Mouse (Mus musculus): ENCODE measurements around the gene Anks1b. TPM values are rescaled to one million over a fixed set of nuclear protein-coding genes. Genes with fewer than 3 reads are reported as not detected.

Anks1b gene
- total RNA-seq, 2 experiments from 2014 or later, result 0.62 to 1.3 TPM

- no peak for DNase-seq (ENCODE audit: low spot score in 2 of 2)
These were observed 846.7 kb downstream of the Anks1b start for GRCm38 (mm10) chr10:90719996-90720395.

- no peak for DNase-seq (ENCODE audit: low spot score in 2 of 2)
These were observed 849.8 kb downstream of the Anks1b start for GRCm38 (mm10) chr10:90723071-90723494.

GRCm38 (mm10) chr10:90723941-90724341, 850.6 kb downstream of the Anks1b start:
- no peak for DNase-seq (ENCODE audit: low spot score in 2 of 2)

- no peak for DNase-seq (ENCODE audit: low spot score in 2 of 2)
These were observed 851.6 kb downstream of the Anks1b start for GRCm38 (mm10) chr10:90724931-90725330.

GRCm38 (mm10) chr10:90728401-90729358, 855.4 kb downstream of the Anks1b start:
- DNase-seq (ENCODE audit: low spot score in 2 of 2), result peak; percentile 28 to 58

GRCm38 (mm10) chr10:90729527-90729926, 856.2 kb downstream of the Anks1b start:
- DNase-seq (ENCODE audit: low spot score in 2 of 2), result no peak

GRCm38 (mm10) chr10:90732823-90733222, 859.5 kb downstream of the Anks1b start:
- no peak for DNase-seq (ENCODE audit: low spot score in 2 of 2)

GRCm38 (mm10) chr10:90733632-90734031, 860.3 kb downstream of the Anks1b start:
- no peak for DNase-seq (ENCODE audit: low spot score in 2 of 2)

- no peak for DNase-seq (ENCODE audit: low spot score in 2 of 2)
These were observed 865.2 kb downstream of the Anks1b start for GRCm38 (mm10) chr10:90738475-90738874.

GRCm38 (mm10) chr10:90740956-90741355, 867.6 kb downstream of the Anks1b start:
- no peak for DNase-seq (ENCODE audit: low spot score in 2 of 2)

- no peak for DNase-seq (ENCODE audit: low spot score in 2 of 2)
These were observed 878.6 kb downstream of the Anks1b start for GRCm38 (mm10) chr10:90751889-90752288.

GRCm38 (mm10) chr10:90753106-90753505, 879.8 kb downstream of the Anks1b start:
- DNase-seq (ENCODE audit: low spot score in 2 of 2), result no peak

- no peak for DNase-seq (ENCODE audit: low spot score in 2 of 2)
These were observed 884.5 kb downstream of the Anks1b start for GRCm38 (mm10) chr10:90757773-90758172.

GRCm38 (mm10) chr10:90759929-90760328, 886.6 kb downstream of the Anks1b start:
- DNase-seq (ENCODE audit: low spot score in 2 of 2), result no peak

GRCm38 (mm10) chr10:90766261-90766660, 893.0 kb downstream of the Anks1b start:
- no peak for DNase-seq (ENCODE audit: low spot score in 2 of 2)

GRCm38 (mm10) chr10:90770403-90770955, 897.2 kb downstream of the Anks1b start:
- no peak for DNase-seq (ENCODE audit: low spot score in 2 of 2)

GRCm38 (mm10) chr10:90771046-90771445, 897.7 kb downstream of the Anks1b start:
- no peak for DNase-seq (ENCODE audit: low spot score in 2 of 2)

GRCm38 (mm10) chr10:90771471-90772226, 898.3 kb downstream of the Anks1b start:
- DNase-seq (ENCODE audit: low spot score in 2 of 2), result no peak

GRCm38 (mm10) chr10:90779561-90780400, 906.5 kb downstream of the Anks1b start:
- DNase-seq (ENCODE audit: low spot score in 2 of 2), result no peak

- DNase-seq (ENCODE audit: low spot score in 2 of 2), result no peak
These were observed 911.8 kb downstream of the Anks1b start for GRCm38 (mm10) chr10:90784981-90785650.
